Mouse (Mus musculus): ENCODE results near the gene Ash1l. TPM values are rescaled to one million over a fixed set of nuclear protein-coding genes. Genes with fewer than 3 reads are reported as not detected.

Ash1l gene
- total RNA-seq, 2 experiments from 2014 or later, result 41.8 to 42.2 TPM

DNA sequence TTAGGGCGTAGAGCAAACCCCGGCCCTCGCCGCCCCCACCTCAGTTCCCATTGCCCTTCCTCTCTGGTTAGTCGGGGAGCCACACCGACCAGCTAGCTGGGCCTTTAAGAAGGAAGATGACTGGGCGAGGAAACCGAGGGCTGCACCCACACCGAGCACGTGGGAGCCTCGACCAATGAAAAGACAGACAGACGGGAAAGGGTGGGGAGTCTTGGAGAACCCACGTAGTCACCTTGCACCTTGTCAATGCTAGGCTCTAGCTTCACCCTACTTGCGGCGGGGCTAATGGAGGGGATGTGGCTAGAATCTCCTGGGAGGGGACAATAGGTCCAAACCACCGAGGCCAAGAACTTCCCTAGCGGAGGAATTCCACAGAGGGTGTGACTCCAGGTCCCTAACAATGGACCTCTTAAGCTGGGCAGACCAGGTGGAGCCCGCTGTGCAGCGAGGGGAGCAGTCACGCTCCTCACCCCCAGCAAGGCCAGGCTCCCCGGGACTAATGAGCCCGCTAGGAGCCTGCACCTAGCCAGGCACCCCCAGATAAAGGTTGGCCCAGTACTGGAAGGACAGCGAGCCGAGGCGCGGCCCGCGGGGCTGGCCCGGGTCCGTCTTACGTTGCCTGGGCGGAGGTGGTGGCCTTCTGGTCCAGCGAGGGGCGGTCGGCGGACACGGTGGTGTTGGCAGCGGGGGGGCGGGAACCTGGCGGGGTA lies 139.6 kb downstream of the Ash1l start:
- DNase-seq, result peak; percentile 80 to 82
- intact Hi-C loops (cut with DNase I), result loop anchor here (2.0 to 5.0 kb wide), 2 partner anchors 67 to 125 kb away; partner anchors contain the start of gene Thbs3

GRCm38 (mm10) chr3:89090694-89091655 lies 140.6 kb downstream of the Ash1l start:
- DNase-seq, result peak; percentile 90 to 91
- intact Hi-C loops (cut with DNase I), result loop anchor here (2.0 to 5.0 kb wide), 2 partner anchors 66 to 124 kb away; partner anchors contain the start of gene Thbs3

DNA sequence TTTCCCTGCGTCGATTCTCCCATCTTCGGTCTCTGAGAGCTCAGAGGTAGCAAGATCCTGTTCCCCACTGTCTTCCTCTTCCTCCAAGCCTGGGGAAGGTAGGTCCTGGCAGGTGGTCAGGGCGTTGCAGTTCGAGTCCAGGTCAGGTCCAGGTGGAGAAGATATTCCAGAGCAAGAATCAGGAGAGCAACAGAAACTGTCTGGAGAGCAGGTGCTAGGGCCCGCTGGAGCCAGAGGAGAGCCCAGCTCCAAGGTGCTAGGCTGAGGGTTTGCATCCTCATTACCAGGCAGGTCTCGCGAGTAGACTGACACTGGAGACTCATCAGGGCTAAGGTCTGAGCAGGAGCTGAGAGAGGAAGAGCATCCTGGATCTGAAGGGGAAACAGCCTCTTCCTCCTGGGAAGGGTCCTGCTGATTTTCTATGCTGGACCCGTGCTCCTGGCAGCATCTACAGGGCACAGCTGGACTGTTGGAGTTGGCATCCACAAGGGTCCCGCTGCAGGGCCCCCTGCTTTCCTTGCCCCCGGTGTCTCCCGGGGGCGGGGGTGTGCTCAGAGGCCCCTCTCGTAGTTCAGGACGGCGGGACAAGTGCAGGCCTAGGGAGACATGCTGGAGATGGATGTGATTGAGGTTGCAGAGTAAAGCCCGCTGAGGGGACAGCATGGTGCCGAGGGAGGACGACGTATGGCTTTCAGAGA lies 141.5 kb downstream of the Ash1l start:
- intact Hi-C loops (cut with DNase I), result loop anchor here (2.0 to 5.0 kb wide), 2 partner anchors 65 to 123 kb away; partner anchors contain the start of gene Thbs3
- DNase-seq, result no peak

GRCm38 (mm10) chr3:89092509-89093090 lies 142.2 kb downstream of the Ash1l start:
- DNase-seq, result no peak
- intact Hi-C loops (cut with DNase I), result loop anchor here (5.0 kb wide), 1 partner anchor 65 kb away; no protein-coding TSS in a partner anchor

DNA sequence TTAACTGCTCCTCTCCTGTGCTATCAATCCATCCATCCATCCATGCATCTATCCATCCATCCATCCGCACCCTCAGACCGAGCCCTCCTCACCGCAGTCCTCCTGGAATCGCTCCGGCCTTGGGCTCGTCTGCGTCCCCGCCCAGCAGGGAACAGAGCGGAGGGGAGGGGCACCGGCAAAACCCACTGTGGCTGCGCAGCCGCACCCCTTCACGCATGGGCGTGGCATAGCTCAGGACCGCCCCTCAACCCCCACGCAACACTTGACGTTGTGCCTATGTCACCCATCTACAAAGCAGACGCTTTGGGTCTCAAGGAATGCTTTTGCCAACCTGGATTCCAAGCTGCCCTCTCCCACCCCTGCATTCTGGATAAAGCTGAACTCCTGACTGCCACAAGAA lies 142.8 kb downstream of the Ash1l start, which contains the start of gene Rusc1:
TSS of gene Rusc1 (minus strand) at position 137 of the 400 bp plus-strand sequence.
- DNase-seq, result peak; percentile 80 to 86
- intact Hi-C loops (cut with DNase I), result loop anchor here (5.0 kb wide), 1 partner anchor 64 kb away; no protein-coding TSS in a partner anchor

GRCm38 (mm10) chr3:89094021-89094420 lies 143.6 kb downstream of the Ash1l start:
- DNase-seq, result no peak
- intact Hi-C loops (cut with DNase I), result loop anchor here (5.0 kb wide), 1 partner anchor 63 kb away; no protein-coding TSS in a partner anchor

GRCm38 (mm10) chr3:89100811-89101210 lies 150.4 kb downstream of the Ash1l start, which contains the start of gene Gm43738:
TSS of gene Gm43738 (minus strand) at chr3:89101099.
- intact Hi-C loops (cut with DNase I), result loop anchor here (5.0 kb wide), 1 partner anchor 66 kb away; no protein-coding TSS in a partner anchor
- no peak for DNase-seq

GRCm38 (mm10) chr3:89101459-89101811 lies 151.0 kb downstream of the Ash1l start:
- DNase-seq, result no peak
- intact Hi-C loops (cut with DNase I), result loop anchor here (5.0 kb wide), 1 partner anchor 66 kb away; no protein-coding TSS in a partner anchor

DNA sequence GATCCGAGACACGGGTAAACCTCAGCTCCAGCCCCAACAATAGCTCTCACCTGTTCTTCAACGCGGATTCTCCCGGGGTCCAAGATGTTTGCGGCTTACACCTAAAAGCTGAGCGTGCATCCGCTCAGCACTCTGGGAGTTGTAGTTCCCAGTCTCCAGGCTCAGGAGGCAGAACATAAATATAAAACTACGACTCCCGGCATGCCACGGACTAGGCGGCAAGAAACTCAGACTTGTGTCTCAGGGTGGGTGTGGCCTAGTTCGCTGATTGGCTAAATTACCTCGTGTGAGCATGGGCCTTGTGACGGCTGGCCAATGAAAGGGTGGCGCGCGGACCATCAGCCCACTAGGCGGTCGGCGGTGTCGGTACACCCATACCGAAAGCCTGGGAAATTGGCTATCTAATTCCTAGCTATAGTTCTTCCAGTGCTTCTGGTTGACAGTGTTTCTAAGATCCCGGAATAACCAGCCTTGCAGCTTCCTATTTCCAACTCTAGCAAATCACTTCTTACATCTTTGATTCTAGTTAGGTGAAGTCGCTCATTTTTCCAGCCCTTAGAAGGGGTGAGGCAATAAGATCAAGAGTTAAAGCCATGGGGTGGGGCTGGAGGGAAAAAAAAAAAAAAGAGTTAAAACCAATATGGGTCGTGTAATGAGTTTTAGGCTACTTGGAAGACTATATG lies 151.5 kb downstream of the Ash1l start, which contains the start of gene Fdps:
TSS of gene Fdps (minus strand) at position 148 of the 683 bp plus-strand sequence.
- intact Hi-C loops (cut with DNase I), result loop anchor here (5.0 kb wide), 1 partner anchor 65 kb away; no protein-coding TSS in a partner anchor
- DNase-seq, result peak; percentile 90 to 92

DNA sequence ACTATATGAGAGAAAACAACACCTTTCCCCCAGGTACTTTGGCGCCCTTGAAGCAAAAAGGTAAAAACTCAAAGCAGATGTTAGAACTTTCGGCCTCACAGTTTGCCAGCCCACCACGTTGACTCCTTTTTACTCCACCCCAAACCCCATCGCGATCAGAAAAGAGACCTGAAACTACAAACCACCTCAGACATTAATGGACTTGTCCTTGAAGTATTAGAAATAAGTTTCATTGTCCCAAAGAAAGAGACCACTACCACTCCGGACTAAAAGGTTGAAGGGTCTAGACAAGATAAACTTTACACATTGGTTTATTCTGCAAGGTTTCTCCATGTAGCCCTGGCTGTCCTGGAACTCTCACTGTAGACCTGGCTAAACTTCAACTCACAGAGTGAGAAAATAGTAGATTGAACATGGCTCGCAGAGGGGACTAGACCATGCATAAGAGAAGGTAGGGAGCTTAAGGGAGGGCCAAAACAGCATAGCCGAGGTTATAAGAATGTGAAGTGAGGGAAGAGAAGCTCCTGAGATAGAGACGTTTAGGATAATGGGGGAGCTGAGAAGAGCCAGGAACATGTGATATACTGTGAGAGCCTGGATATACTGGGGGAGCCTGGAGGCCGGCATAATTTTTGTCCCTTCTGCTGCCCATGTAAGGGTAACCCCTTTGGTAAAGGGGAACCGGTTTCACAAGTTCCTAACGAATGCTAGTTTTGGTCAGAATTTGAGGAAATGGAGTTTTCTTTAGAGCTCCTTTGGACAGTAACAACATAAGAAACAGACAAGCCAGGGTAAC lies 152.3 kb downstream of the Ash1l start:
- intact Hi-C loops (cut with DNase I), result loop anchor here (5.0 kb wide), 1 partner anchor 65 kb away; no protein-coding TSS in a partner anchor
- no peak for DNase-seq

- intact Hi-C loops (cut with DNase I), result loop anchor here (5.0 kb wide), 1 partner anchor 64 kb away; no protein-coding TSS in a partner anchor
Observed at GRCm38 (mm10) chr3:89103291-89103595, 152.8 kb downstream of the Ash1l start.

DNA sequence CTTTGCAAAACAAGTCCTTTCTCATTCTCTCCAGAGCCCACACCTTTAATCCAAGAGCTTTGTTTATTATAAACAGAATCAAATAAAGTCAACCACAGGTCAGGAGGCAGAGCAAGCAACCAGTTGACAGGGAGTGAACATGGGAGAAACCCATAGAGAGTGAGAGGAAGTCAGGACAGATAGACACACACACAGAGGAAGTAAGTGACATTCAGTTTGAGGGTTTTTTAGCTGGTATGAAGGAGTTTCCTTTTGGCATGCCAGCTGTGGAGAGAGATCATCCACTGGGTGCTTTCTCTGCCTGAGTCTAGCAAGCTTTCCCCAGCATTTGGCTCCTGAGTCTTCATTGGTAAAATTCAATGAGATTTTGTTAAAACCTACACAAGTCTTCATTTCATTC lies 156.5 kb downstream of the Ash1l start:
- DNase-seq, result no peak
- intact Hi-C loops (cut with DNase I), result no loop called here

More at GRCm38 (mm10) chr3:89103291-89103595, 152.8 kb downstream of the Ash1l start:
- no peak for DNase-seq

DNA sequence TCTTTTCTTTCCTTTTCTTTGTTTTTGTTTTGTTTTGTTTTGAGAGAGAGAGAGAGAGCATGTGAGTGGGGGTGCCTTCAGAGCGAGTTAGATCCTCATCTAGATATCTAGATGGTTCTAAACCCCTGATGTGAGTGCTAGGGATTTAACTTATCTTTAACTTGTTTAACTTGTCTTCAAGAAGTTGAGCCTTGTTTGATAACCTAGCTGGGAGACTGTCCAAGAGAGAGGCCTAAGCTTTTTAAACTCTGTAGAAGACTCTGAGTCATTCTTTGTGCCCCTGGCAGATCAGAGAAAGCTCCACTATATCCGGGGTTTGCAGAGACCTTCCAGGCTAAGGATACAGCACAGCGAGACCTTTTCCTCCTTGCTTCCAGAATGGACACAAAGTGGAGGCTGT lies 157.1 kb downstream of the Ash1l start:
- intact Hi-C loops (cut with DNase I), result no loop called here
- DNase-seq, result no peak

GRCm38 (mm10) chr3:89108146-89108545 lies 157.7 kb downstream of the Ash1l start:
- intact Hi-C loops (cut with DNase I), result no loop called here
- DNase-seq, result no peak

DNA sequence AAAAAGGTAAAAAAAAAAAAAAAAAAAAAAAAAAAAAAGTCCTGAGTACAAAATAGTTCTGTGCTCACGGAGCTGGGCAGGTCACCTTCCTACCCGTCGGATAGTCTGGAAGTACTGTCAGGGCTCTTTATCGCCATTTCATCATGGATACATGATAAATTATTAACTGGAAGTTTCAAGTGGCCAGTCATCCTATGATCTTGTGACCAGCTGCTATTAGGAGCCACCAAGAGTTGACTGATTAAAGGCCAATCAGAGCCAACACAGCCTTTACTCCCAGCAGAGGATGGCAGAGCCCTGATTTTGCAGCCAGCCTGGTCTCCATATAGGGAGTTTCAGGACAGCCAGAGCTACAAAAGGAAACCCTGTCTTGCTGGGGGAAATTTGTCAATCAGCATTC lies 162.6 kb downstream of the Ash1l start:
- intact Hi-C loops (cut with DNase I), result no loop called here
- DNase-seq, result no peak

DNA sequence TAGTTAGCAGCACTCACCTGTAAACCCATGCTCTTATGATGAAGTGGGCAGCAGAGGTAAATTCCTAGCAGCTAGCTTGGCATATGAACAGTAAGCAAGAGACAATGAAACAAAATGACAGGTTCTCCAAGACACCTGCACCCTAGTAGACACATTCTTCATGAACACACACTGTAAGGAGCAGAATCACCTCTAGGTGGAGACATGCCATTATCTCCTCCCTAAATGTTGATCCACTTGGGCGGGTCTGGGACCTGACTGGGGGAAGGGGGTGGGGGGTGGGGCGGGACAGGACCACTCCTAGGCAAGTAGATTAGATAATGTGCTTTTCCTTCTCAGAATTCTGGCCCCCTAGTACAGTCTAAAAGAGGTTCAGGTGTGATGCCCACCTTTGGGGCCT lies 165.1 kb downstream of the Ash1l start:
- DNase-seq, result peak in 1 of 2 experiments; percentile 31
- intact Hi-C loops (cut with DNase I), result loop anchor here (5.0 kb wide), 1 partner anchor 42 kb away; no protein-coding TSS in a partner anchor

- peak; percentile 30 to 50 for DNase-seq
- intact Hi-C loops (cut with DNase I), result no loop called here
Observed at GRCm38 (mm10) chr3:89123313-89123712, 172.9 kb downstream of the Ash1l start.

- intact Hi-C loops (cut with DNase I), result no loop called here
- peak; percentile 44 to 49 for DNase-seq
Observed at GRCm38 (mm10) chr3:89124241-89124640, 173.8 kb downstream of the Ash1l start.
